Mouse (Mus musculus) duodenum, adult 2 months (tissue): ENCODE results near the gene Phf12. TPM values are rescaled to one million over a fixed set of nuclear protein-coding genes. Genes with fewer than 3 reads are reported as not detected.

Experiments
- polyA plus RNA-seq: library from polyadenylated mRNA; depleted of rRNA; stranded (reverse); fragments of >200 nt; gene quantifications from 2 replicates; pipeline ENCODE4 v1.2.3, GENCODE M21; 2012; ENCODE audit warnings: low replicate concordance; rRNA removed

Gene Phf12
- 27.3 and 36.2 TPM in 2 replicates for polyA plus RNA-seq

DNA sequence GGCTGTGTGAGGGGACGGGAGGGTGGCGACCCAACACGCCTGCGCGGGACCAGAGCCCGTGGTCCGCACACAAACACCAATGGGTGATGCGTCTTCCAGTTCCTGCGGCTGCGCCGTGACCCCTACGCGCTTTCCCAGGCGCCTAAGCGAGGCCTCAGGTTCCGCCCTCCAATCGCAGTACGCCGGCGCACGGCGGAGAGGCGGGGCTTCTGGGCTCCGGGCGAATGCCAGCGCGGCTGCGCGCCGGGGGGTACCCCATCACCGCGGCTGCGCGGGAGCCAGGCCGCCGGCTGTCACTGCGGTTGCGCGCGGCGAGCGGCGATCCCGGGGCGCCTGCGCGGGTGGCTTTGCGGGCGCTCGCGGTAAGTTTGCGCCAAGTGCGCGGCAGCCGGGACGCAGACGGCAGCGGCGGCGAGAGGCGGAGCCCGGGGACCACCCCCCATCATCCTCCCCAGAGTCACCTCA, at the start of gene Phf12:
TSS of gene Phf12 (plus strand) at position 314 of the 465 bp plus-strand sequence.

DNA sequence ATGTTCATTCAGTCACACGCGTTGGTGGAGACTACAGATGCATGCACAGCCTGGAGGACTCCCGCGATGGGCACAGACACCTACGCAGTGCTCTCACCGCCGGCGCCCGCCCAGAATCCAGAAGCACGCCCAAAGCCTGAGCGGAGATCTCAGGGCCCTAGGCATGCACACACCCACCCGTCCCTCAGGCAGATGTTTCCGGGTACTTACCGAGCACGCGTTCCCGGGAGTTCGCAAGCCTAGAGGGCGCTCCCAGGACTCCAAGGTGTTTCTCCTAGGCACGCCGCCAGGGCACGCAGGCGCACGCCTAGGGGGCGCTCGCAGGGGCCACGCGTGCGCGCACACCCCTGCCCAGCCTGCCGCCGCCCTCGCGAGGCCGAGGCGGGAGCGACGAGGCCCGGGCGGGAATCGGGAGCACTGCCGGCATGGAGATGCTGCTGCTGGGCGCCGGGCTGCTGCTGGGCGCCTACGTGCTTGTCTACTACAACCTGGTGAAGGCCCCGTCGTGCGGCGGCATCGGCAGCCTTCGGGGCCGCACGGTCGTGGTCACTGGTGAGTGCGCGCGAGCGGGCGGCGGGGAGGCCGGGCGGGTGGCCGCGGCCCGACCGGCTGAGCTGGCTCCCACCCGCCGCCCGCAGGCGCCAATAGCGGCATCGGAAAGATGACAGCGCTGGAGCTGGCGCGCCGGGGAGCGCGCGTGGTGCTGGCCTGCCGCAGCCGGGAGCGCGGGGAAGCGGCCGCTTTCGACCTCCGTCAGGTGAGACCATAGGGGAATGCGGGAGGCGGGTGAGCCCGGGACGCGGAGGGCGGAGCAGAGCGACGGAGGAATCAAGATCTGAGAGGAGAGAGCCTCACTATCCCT, 49.6 kb downstream of the Phf12 start, which contains the start of gene Dhrs13:
TSS of gene Dhrs13 (plus strand) at position 334 of the 862 bp plus-strand sequence.

DNA sequence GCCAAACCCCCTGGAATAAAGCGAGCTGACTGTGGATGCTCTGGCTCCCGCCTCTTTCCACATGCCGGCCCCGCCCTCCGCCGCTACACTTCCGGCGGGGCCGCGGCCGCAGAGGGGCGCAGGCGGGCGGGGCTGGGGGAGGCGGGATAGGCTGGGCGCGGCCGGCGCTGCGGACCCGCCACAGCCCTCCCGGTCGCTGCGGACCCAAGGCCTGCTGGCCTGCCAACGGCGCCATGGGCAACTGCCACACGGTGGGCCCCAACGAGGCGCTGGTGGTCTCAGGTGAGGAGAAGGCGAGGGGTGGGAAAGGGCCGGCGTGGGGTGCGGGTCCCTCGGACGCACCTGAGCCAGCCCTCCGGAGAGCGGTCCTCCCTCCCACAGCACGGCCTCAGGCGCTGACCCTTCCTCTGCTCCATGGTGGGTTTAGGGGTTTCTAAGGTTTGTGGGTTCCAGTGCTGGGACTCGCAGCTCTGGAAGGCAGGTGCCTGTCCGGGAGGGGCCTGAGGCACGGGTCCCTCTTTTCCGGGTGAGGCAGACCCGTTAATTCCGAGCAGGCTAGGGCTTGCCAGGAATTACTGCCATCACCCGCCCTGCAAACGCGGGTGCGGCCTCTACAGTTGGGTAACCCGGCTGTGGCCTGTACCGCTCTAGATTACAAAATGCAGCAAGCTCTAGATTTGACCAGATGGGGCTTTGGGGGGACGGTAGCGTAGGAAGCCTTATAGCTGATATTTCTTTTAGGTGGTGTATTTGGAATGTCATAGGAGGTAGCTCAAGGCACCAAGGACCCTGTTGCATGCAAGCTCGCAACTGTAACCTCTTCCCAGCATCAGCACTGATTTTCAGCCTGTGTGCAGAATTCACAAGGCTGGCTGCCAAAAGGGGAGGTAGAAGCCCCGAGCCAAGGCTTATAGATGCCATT, 55.5 kb downstream of the Phf12 start, which contains the start of gene Flot2:
TSS of gene Flot2 (plus strand) at position 101 of the 922 bp plus-strand sequence.

Other genes starting within 250 kb of the Phf12 start
- gene Myo18a, start 219.5 kb upstream of the Phf12 start, polyA plus RNA-seq = 106 and 148 TPM in 2 replicates
- gene Gm10277, start 195.0 kb upstream of the Phf12 start, polyA plus RNA-seq = not detected in 2 replicates
- gene Pipox, start 88.7 kb upstream of the Phf12 start, polyA plus RNA-seq = 10.3 and 10.4 TPM in 2 replicates
- gene Sez6, start 52.0 kb upstream of the Phf12 start, polyA plus RNA-seq = 0.30 and 0.61 TPM in 2 replicates
- gene Dhrs13, start 49.5 kb downstream of the Phf12 start, polyA plus RNA-seq = 3.5 and 5.1 TPM in 2 replicates
- 18.4 and 20.2 TPM in 2 replicates for gene Flot2, start 55.2 kb downstream of the Phf12 start, polyA plus RNA-seq
- gene Eral1, start 97.6 kb downstream of the Phf12 start, polyA plus RNA-seq = 18.0 and 20.9 TPM in 2 replicates
- gene Fam222b, start 111.9 kb downstream of the Phf12 start, polyA plus RNA-seq = 16.0 and 18.4 TPM in 2 replicates
- gene Traf4, start 182.8 kb downstream of the Phf12 start, polyA plus RNA-seq = 110 and 140 TPM in 2 replicates
- 4.4 and 8.1 TPM in 2 replicates for gene Nek8, start 193.9 kb downstream of the Phf12 start, polyA plus RNA-seq
- gene Tlcd1, start 194.0 kb downstream of the Phf12 start, polyA plus RNA-seq = 13.9 and 16.6 TPM in 2 replicates
- gene Rpl23a, start 200.8 kb downstream of the Phf12 start, polyA plus RNA-seq = 21.1 and 31.3 TPM in 2 replicates
- gene Rab34, start 205.7 kb downstream of the Phf12 start, polyA plus RNA-seq = 16.4 and 23.3 TPM in 2 replicates
- gene Proca1, start 210.6 kb downstream of the Phf12 start, polyA plus RNA-seq = 0.08 TPM in 1 of 2 replicates, not detected in the other